Mouse (Mus musculus) T-helper 2 cell (primary cell): ENCODE measurements around the gene Ifi211.
"Not testable (repeated sequence)": the region's sequence is repeated elsewhere in the genome, so short reads cannot be mapped to it uniquely, and the experiment has no call there.

Experiments used
- in situ Hi-C: fragments of 300-600 bp; cut with MboI, MseI; formaldehyde crosslinking; loops from one replicate; pipeline ENCODE4 v1.15.1; 2025; ENCODE audit warnings: high pct_unique_total_duplicates

Gene Ifi211

DNA sequence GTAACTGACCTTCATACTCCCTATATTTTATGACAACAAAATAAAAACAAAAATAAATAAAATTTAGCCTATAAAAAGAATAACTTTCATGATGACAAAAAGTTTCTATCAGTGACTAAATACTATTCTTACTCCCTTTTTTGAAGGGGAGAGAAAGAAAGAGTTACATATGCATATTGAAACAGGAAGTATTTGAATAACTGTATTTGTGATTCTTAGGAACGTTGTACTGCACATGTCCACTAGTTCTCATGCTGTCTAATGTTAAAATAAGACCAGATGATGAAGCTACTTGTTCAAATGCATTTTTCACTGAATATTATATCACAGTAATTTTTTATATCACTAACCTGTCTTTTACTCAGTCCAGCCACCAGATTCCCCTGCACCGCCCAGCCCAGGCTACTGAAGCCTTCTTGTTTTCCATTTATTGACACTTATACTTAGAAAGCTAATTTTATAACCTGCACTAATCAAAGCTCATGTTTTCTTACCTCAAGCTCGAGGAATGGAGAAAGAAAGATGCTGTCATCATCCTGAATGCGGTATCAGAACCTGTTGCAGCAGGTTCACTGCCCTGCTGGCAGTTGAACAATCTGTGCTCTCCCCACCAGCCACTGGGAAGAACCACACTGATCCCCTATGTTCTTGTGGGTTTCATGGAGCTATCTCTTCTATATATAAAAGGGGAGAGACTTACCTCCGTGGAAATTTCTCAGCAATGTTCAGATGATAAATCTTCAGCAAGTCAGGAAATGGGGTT, 33.4 kb downstream of the Ifi211 start:
- in situ Hi-C loops, result loop anchor here (10.0 kb wide), 1 partner anchor 65 kb away; the partner anchor contains the start of genes Ifi203 and Mndal

DNA sequence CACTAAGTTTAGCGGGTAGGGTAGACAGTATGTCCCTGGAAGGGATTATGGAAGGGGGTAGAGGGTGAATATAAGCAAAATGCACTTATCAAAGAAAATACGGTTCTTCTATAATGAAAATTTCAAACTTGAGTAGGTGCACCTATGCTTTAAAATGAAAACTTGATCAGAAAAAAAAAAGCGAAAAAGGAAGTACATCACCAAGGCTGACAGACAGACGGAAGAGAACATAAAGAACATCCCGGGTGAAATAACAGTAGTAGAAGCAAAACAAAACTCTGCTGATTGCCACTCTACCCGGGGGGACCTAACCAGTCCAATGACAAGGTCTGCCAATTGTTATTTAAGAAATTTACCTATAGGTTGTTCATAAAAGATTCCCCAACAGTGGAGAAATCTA, 34.6 kb downstream of the Ifi211 start:
- in situ Hi-C loops, result loop anchor here (10.0 kb wide), 1 partner anchor 67 kb away; the partner anchor contains the start of genes Ifi203 and Mndal

DNA sequence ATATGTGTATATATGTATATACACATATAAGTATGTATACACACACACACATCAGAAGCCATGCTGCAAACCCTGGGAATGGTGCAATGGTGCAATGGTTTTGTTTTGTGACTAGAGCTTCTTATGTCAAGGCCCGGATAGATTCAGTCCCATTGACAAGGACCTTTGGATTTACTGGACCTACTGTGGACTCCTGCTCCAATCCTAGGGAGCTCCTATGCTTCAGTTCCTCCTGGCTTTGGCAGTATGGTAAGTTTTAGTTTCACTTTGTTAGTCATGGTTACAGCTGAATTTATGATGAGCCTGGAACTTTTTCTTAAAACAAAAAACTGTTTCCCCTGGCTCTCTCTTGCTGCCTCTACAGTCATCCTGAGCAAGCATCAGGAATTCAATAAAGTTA, 35.7 kb downstream of the Ifi211 start:
- in situ Hi-C loops, result loop anchor here (10.0 kb wide), 1 partner anchor 68 kb away; the partner anchor contains the start of genes Ifi203 and Mndal

DNA sequence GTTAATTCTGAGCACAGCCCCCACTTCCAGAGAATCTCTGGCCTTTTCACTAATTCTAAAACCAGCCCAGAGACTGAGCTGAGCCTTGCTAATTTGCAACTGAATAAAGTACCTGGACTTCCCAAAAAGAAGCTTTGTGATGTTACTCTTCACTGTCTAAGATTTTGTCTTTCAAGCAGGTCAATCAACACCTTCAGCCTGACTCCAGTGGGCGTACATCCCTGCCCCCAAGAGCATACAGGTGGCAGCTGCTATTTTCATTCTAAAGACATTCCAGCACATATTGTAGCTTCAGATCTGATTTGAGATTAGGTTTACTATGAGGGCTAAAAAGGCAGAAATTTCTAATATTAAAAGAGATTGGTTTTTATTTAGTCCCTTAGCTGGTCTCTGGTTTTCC, 44.3 kb downstream of the Ifi211 start:
- in situ Hi-C loops, result not testable (repeated sequence)

DNA sequence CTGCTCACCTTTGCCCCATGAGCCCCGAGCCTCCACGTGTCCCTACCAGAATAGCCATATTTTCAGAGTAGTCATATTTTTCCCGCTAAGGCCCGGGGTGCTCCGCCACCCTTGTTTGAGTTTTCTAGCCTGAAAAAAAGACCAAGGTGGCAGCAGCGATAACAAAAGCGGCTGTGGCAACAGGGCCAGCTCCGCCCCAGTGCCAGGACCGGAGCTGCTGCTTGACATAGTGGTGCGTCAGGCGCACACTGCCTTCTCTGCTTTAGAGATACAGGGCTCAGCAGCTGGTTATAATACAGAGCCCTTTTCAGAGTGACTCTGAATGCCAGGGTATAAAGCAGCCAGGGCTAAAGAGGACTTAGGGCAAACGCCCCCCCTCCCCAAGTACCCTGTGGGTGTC, 46.3 kb downstream of the Ifi211 start:
- in situ Hi-C loops, result no loop called here

DNA sequence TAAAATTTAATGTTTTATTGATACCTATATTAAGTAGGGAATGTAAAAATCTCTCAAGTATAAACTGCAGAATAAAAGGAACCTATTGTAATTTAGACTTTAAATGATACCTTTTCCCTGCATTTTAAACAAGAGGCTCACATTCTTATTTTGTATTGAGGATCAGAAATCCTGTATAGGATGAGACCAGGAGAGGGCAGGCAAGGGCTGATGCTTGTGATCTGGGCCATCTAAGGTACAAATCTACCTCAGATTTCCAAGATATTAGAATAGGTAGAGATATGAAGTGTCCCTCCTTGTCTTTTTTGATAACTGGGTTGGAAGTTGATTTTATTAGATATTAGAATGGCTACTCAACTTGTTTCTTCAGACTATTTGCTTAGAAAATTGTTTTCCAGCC, 59.1 kb downstream of the Ifi211 start:
- in situ Hi-C loops, result not testable (repeated sequence)

DNA sequence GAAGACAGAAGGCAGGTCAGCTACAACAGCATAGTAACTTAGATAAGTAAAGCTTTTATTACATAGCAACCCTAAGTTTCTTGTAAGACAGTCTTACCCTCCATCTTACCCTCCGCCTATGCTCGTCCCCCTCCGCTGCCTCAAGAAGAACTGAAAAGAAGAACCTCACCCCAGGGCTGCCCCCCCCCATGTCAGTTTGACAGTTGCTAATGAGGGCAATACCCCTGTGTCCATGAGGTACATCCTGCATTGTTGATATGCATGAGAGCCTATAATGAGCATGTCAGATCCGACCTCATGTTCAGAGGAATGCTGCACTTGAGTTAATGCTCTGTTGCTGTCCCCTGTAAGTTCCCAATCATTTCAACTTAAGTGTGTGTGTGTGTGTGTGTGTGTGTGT, 60.0 kb downstream of the Ifi211 start:
- in situ Hi-C loops, result not testable (repeated sequence)
